In genomic region chr3:135591376-135591775, GRCm38 (mm10) we compare ENCODE assay signal across 30 mouse cellular contexts.
DNase-seq lines count a peak whose midpoint lies in the region; ATAC-seq and TF ChIP-seq lines count a peak whose summit lies in the region.
"Had no signal": no experiment of that assay in that cellular context is flagged by ENCODE, and none has a peak within 500 bp of the region (broad histone marks: within the 10 kb centered on the region; RNA-seq: fewer than 3 reads in every experiment).

No protein-coding gene starts in this region.

- 0 out of 2 replicates have a peak overlapping the region, but pooled peaks have one; percentile 21 for H3K27ac ChIP-seq in embryonic facial prominence, embryonic 14.5 days (replicated peaks; ENCODE audit: low read depth, low read length)
- H3K27ac ChIP-seq in embryonic facial prominence, embryonic 10.5 days (replicated peaks) = no peak overlapping the region
- no peak overlapping the region for H3K27ac ChIP-seq in hindbrain, embryonic 14.5 days
- no peak overlapping the region for H3K27ac ChIP-seq in hindbrain, embryonic 11.5 days (ENCODE audit: low read depth, low read length)
- no peak overlapping the region for H3K27ac ChIP-seq in limb, embryonic 14.5 days (replicated peaks; ENCODE audit: low read depth, low read length)
- H3K27ac ChIP-seq: embryonic facial prominence, embryonic 13.5 days; heart, embryonic 10.5 days; heart, embryonic 15.5 days; hindbrain, embryonic 13.5 days; midbrain, embryonic 12.5 days; neural tube, embryonic 12.5 days had no signal

- H3K4me2 ChIP-seq in embryonic facial prominence, embryonic 14.5 days (ENCODE audit: low read depth, low read length) = no peak overlapping the region
- no peak overlapping the region for H3K4me2 ChIP-seq in hindbrain, embryonic 14.5 days (replicated peaks)
- H3K4me2 ChIP-seq in hindbrain, embryonic 11.5 days (replicated peaks; ENCODE audit: low read depth, low read length) = no peak overlapping the region
- H3K4me2 ChIP-seq in limb, embryonic 14.5 days (replicated peaks; ENCODE audit: low read depth, low read length, severe bottlenecking) = no peak overlapping the region
- H3K4me2 ChIP-seq: embryonic facial prominence, embryonic 13.5 days; heart, embryonic 15.5 days; hindbrain, embryonic 13.5 days; liver, embryonic 11.5 days; midbrain, embryonic 12.5 days; neural tube, embryonic 12.5 days had no signal

- H3K9me3 ChIP-seq in embryonic facial prominence, embryonic 14.5 days (ENCODE audit: control insufficient read depth, low read length) = no peaks in the 10 kb centered on the region
- no peaks in the 10 kb centered on the region for H3K9me3 ChIP-seq in embryonic facial prominence, embryonic 10.5 days
- no peaks in the 10 kb centered on the region for H3K9me3 ChIP-seq in hindbrain, embryonic 14.5 days (ENCODE audit: control insufficient read depth, low read length)
- no peaks in the 10 kb centered on the region for H3K9me3 ChIP-seq in hindbrain, embryonic 11.5 days (ENCODE audit: control insufficient read depth, low read length)
- H3K9me3 ChIP-seq in limb, embryonic 14.5 days (ENCODE audit: control insufficient read depth, low read length) = no peaks in the 10 kb centered on the region
- H3K9me3 ChIP-seq: embryonic facial prominence, embryonic 13.5 days; heart, embryonic 10.5 days; heart, embryonic 15.5 days; hindbrain, embryonic 13.5 days; megakaryocyte, embryonic 14.5 days; midbrain, embryonic 12.5 days; neural tube, embryonic 12.5 days had no signal

- WGBS in embryonic facial prominence, embryonic 14.5 days = 43% methylated on average over 5 of the region's 5 CpGs
- WGBS in embryonic facial prominence, embryonic 10.5 days = 79% methylated on average over 5 of the region's 5 CpGs
- 82% methylated on average over 5 of the region's 5 CpGs for WGBS in hindbrain, embryonic 14.5 days
- 81% methylated on average over 5 of the region's 5 CpGs for WGBS in hindbrain, embryonic 11.5 days
- WGBS in limb, embryonic 14.5 days = 46% methylated on average over 5 of the region's 5 CpGs

- no peak overlapping the region for H3K4me3 ChIP-seq in embryonic facial prominence, embryonic 14.5 days (ENCODE audit: low read depth, low read length)
- H3K4me3 ChIP-seq in embryonic facial prominence, embryonic 10.5 days = no peak overlapping the region
- H3K4me3 ChIP-seq in hindbrain, embryonic 14.5 days (replicated peaks; ENCODE audit: low read length) = no peak overlapping the region
- no peak overlapping the region for H3K4me3 ChIP-seq in hindbrain, embryonic 11.5 days (ENCODE audit: low read depth, low read length)
- H3K4me3 ChIP-seq in limb, embryonic 14.5 days (replicated peaks; ENCODE audit: low read length) = no peak overlapping the region
- H3K4me3 ChIP-seq: embryonic facial prominence, embryonic 13.5 days; erythroblast, embryonic 14.5 days; heart, embryonic 10.5 days; heart, embryonic 15.5 days; hindbrain, embryonic 13.5 days; megakaryocyte, embryonic 14.5 days; midbrain, embryonic 12.5 days; myocyte; neural tube, embryonic 12.5 days had no signal

- H3K9ac ChIP-seq in embryonic facial prominence, embryonic 14.5 days (ENCODE audit: low read depth, low read length) = no peak overlapping the region
- H3K9ac ChIP-seq in hindbrain, embryonic 14.5 days = no peak overlapping the region
- no peak overlapping the region for H3K9ac ChIP-seq in hindbrain, embryonic 11.5 days (ENCODE audit: low read depth, low read length)
- H3K9ac ChIP-seq in limb, embryonic 14.5 days (ENCODE audit: low read depth, low read length, severe bottlenecking) = no peak overlapping the region
- H3K9ac ChIP-seq: embryonic facial prominence, embryonic 13.5 days; heart, embryonic 15.5 days; hindbrain, embryonic 13.5 days; midbrain, embryonic 12.5 days; neural tube, embryonic 12.5 days had no signal

- no peak for TF ChIP-seq POLR2A in limb, embryonic 14.5 days (IDR thresholded peaks at IDR 0.05; ENCODE audit: borderline replicate concordance, extremely low read depth, insufficient read depth, insufficient read length)

- H3K36me3 ChIP-seq in embryonic facial prominence, embryonic 14.5 days (ENCODE audit: control insufficient read depth, insufficient read depth, low read length) = peaks cover 91% of the 10 kb centered on the region
- peaks cover 89% of the 10 kb centered on the region for H3K36me3 ChIP-seq in embryonic facial prominence, embryonic 10.5 days (replicated peaks)
- peaks cover 58% of the 10 kb centered on the region for H3K36me3 ChIP-seq in hindbrain, embryonic 14.5 days (replicated peaks; ENCODE audit: control insufficient read depth, insufficient read depth)
- no peaks in the 10 kb centered on the region for H3K36me3 ChIP-seq in hindbrain, embryonic 11.5 days (ENCODE audit: control insufficient read depth, insufficient read depth, low read length)
- peaks cover 76% of the 10 kb centered on the region for H3K36me3 ChIP-seq in limb, embryonic 14.5 days (ENCODE audit: control insufficient read depth, insufficient read depth, low read length)

- ATAC-seq in embryonic facial prominence, embryonic 14.5 days (ENCODE audit: low read depth) = no peak
- 0 out of 2 replicates have a peak, but pooled peaks have one; percentile 2 for ATAC-seq in hindbrain, embryonic 14.5 days (ENCODE audit: low FRiP score)
- ATAC-seq in hindbrain, embryonic 11.5 days (ENCODE audit: low FRiP score) = no peak
- peak; percentile 41; the same call in 1 of the 2 replicates for ATAC-seq in limb, embryonic 14.5 days (ENCODE audit: low FRiP score, low read depth)
- ATAC-seq: forebrain, embryonic 16.5 days; intestine, postnatal 0 days had no signal

- H3K4me1 ChIP-seq in embryonic facial prominence, embryonic 14.5 days (ENCODE audit: control insufficient read depth, insufficient read depth, low read length) = 0 out of 2 replicates have a peak, but pooled peaks cover 4% of the 10 kb centered on the region
- H3K4me1 ChIP-seq in embryonic facial prominence, embryonic 10.5 days = no peaks in the 10 kb centered on the region
- no peaks in the 10 kb centered on the region for H3K4me1 ChIP-seq in hindbrain, embryonic 14.5 days (replicated peaks; ENCODE audit: control insufficient read depth, insufficient read depth, low read length)
- H3K4me1 ChIP-seq in hindbrain, embryonic 11.5 days (replicated peaks; ENCODE audit: control insufficient read depth, insufficient read depth, low read length) = no peaks in the 10 kb centered on the region
- peaks cover 7% of the 10 kb centered on the region for H3K4me1 ChIP-seq in limb, embryonic 14.5 days (ENCODE audit: control insufficient read depth, insufficient read depth, low read length)
- H3K4me1 ChIP-seq: neural tube, embryonic 12.5 days had no signal

- H3K27me3 ChIP-seq in embryonic facial prominence, embryonic 14.5 days (replicated peaks; ENCODE audit: control insufficient read depth, insufficient read depth, low read length) = no peaks in the 10 kb centered on the region
- H3K27me3 ChIP-seq in embryonic facial prominence, embryonic 10.5 days (replicated peaks; ENCODE audit: low read depth, poor library complexity, severe bottlenecking) = no peaks in the 10 kb centered on the region
- H3K27me3 ChIP-seq in hindbrain, embryonic 14.5 days (ENCODE audit: control insufficient read depth, insufficient read depth, low read length) = no peaks in the 10 kb centered on the region
- no peaks in the 10 kb centered on the region for H3K27me3 ChIP-seq in hindbrain, embryonic 11.5 days (ENCODE audit: control insufficient read depth, insufficient read depth, low read length)
- no peaks in the 10 kb centered on the region for H3K27me3 ChIP-seq in limb, embryonic 14.5 days (ENCODE audit: control insufficient read depth, insufficient read depth, low read length)
- H3K27me3 ChIP-seq: CH12.LX; embryonic facial prominence, embryonic 13.5 days; heart, embryonic 15.5 days; hindbrain, embryonic 13.5 days; megakaryocyte, embryonic 14.5 days; midbrain, embryonic 12.5 days; neural tube, embryonic 12.5 days had no signal

- DNase-seq in cerebellum, adult 11-12 months = peak; percentile 27
- DNase-seq in cerebellum, adult 8-10 months = no peak
- no peak for DNase-seq in embryonic facial prominence, embryonic 14.5 days (ENCODE audit: low spot score)
- no peak for DNase-seq in embryonic facial prominence, embryonic 10.5 days (ENCODE audit: low spot score)
- no peak for DNase-seq in hindbrain, embryonic 14.5 days (ENCODE audit: low spot score)
- no peak for DNase-seq in hindbrain, embryonic 11.5 days (ENCODE audit: low spot score)
- no peak for DNase-seq in limb, embryonic 14.5 days (ENCODE audit: low spot score)
- no peak for DNase-seq in right cerebral cortex, postnatal 4 days
- DNase-seq: adrenal gland, adult 8-10 months; embryo, embryonic 11 days; gastrocnemius, postnatal 14 days; kidney, adult 9 months; kidney, postnatal 10 days; layer of hippocampus, postnatal 36 days; right cerebral cortex, adult 18-20 months; thymus, adult 2 months; thymus, postnatal 36 days had no signal

Comparison
In these comparisons a context has a peak if more than half of its experiments do, and no peak if none do; other contexts are left out.
1. ATAC-seq: peak in hindbrain, embryonic 14.5 days (single experiment) and limb, embryonic 14.5 days (single experiment); none in embryonic facial prominence, embryonic 14.5 days (single experiment) and hindbrain, embryonic 11.5 days (single experiment).